Mouse (Mus musculus) spleen, adult 2 months (tissue): Measurements from ENCODE around the gene Timm8b.

ENCODE experiments used
- CTCF ChIP-seq: fragments of 200-500 bp; IDR thresholded peaks from 2 replicates; pipeline ENCODE4 v1.5.1; 2011; ENCODE audit warnings: mild to moderate bottlenecking, inconsistent platforms; ENCODE audit not compliant: insufficient read depth, insufficient read length, insufficient replicate concordance; ENCODE audit errors: extremely low read depth
- POLR2A ChIP-seq: fragments of 200-500 bp; IDR thresholded peaks from 2 replicates; pipeline ENCODE4 v1.6.1; 2011; ENCODE audit warnings: low read depth, low read length, inconsistent platforms

DNA sequence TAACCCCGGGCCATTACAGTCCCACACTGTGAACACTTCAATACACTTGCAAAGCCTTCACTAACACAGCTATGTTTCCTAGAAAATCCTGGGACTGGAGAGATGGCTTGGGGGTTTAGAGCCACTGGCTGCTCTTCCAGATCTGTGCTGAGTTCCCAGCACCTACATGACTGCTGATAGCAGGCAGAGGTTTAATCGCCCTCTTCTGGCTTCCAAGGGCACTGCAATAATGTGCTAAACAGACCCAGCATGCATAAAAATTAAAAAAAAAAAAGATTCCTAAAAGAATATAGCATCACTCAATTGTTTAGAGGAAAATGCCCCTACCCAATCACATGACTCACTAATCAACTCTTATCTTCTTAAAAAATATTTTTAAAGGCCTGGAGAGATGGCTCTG is 29.3 kb downstream of the Timm8b start:
- TF ChIP-seq CTCF, result peak; percentile 17; the same call in 1 of the 2 replicates
- TF ChIP-seq POLR2A, result no peak
